Mouse (Mus musculus) heart, adult 2 months (tissue): ENCODE measurements around the gene 2410015M20Rik.

Experiments
- CTCF ChIP-seq: fragments of 200-600 bp; IDR thresholded peaks from 2 replicates; pipeline ENCODE4 v1.8.1; 2022; ENCODE audit warnings: antibody characterized with exemption, mild to moderate bottlenecking, moderate library complexity
- EP300 ChIP-seq: fragments of 200-500 bp; IDR thresholded peaks from 2 replicates; pipeline ENCODE4 v1.6.1; 2011; ENCODE audit warnings: low read depth, low read length, control low read depth; ENCODE audit not compliant: insufficient read depth
- POLR2A ChIP-seq: fragments of 200-500 bp; IDR thresholded peaks from 2 replicates; pipeline ENCODE4 v1.6.1; 2011; ENCODE audit warnings: mild to moderate bottlenecking, low read depth, low read length, control low read depth; ENCODE audit not compliant: insufficient read depth

DNA sequence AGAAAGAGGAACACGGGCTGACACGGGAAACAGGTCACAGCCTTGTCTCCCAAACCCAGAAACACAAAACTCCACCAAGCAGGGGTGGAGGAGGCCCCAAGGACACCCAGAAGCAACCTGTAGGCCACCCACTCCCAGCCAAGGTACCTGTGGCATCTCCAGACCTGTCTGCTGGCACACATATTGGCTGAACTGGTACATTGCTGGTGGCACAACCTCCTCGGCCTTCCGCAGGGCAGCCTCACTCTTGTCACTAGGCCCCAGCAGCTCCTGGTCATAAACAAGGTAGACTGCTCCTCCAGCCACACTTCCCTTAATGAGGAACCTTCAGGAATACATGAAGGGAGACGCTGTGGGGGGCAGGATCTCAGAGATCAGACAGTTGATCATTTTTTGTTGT, 872 bp downstream of the 2410015M20Rik start:
- TF ChIP-seq CTCF (no peak), POLR2A (no peak), EP300 (no peak)
